Mouse (Mus musculus) urinary bladder, postnatal 36 days (tissue): ENCODE results near the gene Lpin2.

Experiments used
- DNase-seq, 2 experiments: peaks; one replicate each; pipeline ENCODE4 v3.0.0; 2022; ENCODE audit warnings: low spot score in 2 of 2, mixed read lengths in 1 of 2

The Lpin2 gene

GRCm38 (mm10) chr17:71230108-71230709, 47.8 kb downstream of the Lpin2 start:
- DNase-seq: no peak

- no peak for DNase-seq
Observed at GRCm38 (mm10) chr17:71231998-71232397, 49.6 kb downstream of the Lpin2 start.

- no peak for DNase-seq
Observed at GRCm38 (mm10) chr17:71233210-71233609, 50.9 kb downstream of the Lpin2 start.

GRCm38 (mm10) chr17:71234041-71234594, 51.8 kb downstream of the Lpin2 start:
- DNase-seq: no peak

DNA sequence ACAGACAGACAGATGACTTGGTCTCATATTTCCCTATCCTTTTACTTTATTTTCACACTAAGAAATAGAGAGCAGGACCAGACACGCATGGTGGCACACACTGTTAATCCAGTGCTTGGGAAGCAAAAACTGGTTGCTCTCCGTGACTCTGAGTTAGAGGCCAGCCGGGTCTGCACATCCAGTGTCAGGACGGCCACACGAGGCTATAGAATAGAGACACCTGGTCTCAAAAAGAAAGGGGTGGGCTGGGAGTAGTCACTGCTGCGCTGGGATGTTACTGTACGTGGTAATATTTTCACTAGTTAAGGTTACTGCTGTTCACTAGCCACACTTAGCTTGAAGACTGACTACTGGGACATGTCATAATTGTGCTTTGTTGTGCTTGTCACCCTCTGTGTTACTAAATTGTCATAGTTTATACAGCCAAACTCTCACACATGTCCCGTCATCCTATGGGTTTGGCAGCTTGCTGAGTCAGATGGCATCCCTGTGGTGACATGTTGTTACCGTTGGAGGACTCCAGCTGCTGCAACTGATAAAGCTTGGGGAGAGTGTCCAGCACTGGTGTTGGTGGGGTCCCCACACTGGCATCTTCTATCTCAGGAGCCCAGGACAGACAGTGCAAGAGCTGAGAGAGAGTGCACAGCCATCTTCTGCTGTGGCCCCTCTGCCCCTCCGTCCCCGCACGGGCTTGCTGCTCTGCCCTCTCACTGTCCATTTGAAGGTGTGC, 53.0 kb downstream of the Lpin2 start:
- DNase-seq: no peak

GRCm38 (mm10) chr17:71238494-71238893, 56.1 kb downstream of the Lpin2 start:
- DNase-seq: no peak

- no peak for DNase-seq
Observed at GRCm38 (mm10) chr17:71240811-71241210, 58.5 kb downstream of the Lpin2 start.

DNA sequence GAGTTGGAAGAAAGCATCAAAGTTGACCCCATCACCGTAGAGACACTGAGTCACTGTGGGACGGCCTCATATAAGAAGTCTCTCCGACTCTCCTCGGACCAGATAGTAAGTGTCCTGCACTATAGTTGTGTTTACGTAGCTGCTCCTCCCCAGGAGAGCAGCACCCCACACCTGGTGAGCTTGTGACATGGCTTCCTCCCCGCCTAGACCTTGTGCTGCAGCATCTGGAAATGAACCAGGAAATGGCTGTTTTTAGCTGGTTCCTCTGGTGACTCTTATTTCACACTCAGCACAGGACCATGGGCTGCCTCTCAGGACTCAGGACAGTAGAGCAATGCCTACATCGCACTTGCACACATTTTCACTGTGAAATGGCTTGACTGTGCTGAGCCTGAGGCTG, 60.3 kb downstream of the Lpin2 start:
- DNase-seq: no peak

DNA sequence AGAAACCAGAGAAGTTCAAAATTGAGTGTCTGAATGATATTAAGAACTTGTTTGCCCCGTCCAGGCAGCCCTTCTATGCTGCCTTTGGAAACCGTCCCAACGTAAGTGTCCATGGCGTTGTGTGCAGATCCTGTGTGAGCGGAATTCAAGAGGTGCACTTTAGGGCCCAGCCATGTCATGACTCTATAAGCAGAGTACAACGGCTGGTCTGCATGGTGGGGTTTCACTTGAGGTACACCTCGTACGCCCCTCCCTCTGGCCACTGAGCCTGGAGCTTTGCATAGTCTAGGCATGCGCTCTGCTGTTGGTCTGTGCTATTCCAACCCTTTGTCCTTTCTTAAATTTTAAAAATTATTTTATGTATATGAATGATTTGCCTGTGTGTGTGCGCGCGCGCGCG, 62.8 kb downstream of the Lpin2 start:
- no peak for DNase-seq

DNA sequence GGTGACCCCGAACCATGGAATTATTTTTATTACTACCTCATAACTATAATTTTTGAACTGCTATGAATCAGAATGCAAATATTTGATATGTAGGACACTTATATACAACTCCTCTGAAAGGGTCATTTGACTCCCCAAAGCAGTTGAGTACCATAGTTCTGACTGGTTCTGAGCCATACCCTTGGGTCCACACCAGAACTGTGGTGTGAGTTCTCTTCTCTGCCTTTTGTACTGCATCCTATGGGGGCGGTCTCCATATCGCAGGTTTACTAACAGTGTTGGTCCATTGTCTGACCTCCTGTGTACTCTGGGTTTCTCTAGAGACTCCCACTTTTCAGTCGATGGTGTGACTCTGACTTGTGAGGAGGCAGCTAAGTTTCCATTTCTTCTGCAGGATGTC, 63.7 kb downstream of the Lpin2 start:
- DNase-seq: no peak

- DNase-seq: no peak
Observed at GRCm38 (mm10) chr17:71248963-71249362, 66.6 kb downstream of the Lpin2 start.

GRCm38 (mm10) chr17:71250046-71250445, 67.7 kb downstream of the Lpin2 start:
- no peak for DNase-seq

DNA sequence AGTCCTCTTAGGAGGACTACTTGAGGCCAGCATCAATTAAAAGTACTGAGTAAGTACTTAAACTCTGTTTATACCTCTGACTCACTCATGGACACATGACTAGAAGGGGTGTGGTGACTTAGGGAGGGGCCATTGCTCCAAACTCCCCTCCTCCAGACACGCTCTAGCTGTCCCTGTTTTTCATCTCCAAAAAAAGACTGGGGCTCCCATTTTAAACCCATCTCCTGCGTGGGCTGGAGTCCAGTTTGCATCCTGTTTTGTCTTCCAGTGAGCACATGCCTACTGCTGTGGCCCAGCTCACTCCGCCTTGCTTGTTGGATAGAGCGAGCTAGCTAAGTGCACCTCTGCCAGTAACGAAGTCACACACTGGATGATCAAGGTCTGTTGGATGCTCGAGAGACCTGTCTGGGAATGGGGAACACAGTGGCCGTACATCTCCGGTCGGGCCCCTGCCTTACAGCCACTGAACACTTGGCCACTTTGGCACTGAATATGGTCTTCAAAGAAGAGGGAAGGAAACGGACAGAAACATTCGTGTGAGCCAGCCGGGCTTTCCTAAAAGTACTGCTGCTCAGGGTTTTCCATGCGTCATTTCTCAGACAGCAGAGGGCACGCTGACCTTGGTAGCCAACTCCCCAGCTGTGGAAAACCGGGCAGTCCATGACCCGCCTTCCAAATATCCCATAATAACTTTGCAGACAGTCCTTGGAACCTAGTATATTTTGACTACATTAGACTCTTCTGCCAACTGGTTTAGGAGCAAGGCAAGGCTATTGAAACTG, 68.7 kb downstream of the Lpin2 start:
- peak in 1 of 2 experiments; percentile 39 for DNase-seq

- no peak for DNase-seq
Observed at GRCm38 (mm10) chr17:71251601-71252001, 69.2 kb downstream of the Lpin2 start.

DNA sequence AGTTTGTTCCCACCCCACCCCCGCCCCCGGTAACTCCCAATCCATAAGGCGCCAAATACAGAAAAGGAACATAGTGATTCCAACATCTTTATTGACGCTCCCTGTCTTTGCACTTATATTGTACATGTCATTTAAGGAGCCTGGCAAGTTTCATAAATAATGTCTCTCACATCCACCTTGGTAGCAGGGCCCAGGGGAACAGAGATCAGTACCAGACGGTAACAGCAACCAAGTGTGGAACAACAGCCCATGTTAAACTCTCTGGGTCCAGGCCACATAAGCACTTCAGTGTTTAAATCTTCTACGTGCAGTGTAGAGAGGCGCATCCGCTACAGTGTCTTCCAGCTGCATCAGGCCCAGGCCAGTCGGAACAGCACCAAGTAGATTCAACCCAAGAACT, 69.7 kb downstream of the Lpin2 start:
- DNase-seq: no peak

- no peak for DNase-seq
Observed at GRCm38 (mm10) chr17:71253391-71253790, 71.0 kb downstream of the Lpin2 start.

- DNase-seq: no peak
Observed at GRCm38 (mm10) chr17:71254106-71254505, 71.7 kb downstream of the Lpin2 start.

DNA sequence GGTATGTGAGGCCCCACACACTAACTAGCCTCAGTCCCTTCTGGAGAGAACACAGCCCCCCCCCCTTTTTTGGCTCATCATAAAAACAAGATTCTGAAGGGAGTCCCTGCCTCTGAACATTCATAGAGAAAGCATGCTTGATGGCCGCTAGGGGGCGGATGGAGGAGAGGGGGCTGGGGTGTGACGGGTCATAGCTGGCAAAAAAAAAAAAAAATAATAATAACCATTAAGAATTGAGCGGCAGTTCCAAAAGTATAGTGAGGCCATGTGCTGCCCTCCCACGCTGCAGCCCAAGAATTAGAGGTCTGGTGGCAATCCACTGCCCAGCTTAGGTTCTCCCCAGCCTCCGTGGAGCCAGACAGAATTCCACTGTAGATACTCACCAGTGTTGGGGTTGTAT, 72.4 kb downstream of the Lpin2 start:
- DNase-seq: no peak

DNA sequence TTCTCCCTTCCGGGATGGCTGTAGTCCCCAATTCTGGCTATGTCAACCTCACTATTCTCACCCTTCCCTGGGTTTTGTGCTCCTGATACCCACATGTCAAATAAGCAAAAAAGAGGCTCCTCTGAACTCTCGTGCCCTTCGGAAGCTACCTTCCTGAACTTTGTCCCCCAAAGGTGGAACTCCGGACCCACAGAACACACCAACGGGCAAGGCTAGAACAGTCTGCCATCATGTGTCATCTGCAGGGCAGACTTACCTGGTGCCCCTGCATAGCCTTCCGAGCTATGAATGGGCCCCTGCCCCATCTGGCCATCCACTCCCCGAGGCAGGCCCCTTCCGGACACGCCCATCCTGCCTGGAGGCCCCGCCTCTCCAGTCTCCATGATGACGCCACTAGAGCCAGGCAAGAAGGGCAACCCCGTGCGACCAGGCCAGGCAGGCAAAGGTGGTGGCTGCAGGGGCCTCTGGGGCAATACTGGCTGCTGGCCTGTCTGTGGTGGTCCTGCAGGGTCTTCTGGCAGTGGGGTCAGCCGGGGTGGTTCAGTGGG, 73.8 kb downstream of the Lpin2 start:
- DNase-seq: no peak

- no peak for DNase-seq
Observed at GRCm38 (mm10) chr17:71256806-71257536, 74.6 kb downstream of the Lpin2 start.

DNA sequence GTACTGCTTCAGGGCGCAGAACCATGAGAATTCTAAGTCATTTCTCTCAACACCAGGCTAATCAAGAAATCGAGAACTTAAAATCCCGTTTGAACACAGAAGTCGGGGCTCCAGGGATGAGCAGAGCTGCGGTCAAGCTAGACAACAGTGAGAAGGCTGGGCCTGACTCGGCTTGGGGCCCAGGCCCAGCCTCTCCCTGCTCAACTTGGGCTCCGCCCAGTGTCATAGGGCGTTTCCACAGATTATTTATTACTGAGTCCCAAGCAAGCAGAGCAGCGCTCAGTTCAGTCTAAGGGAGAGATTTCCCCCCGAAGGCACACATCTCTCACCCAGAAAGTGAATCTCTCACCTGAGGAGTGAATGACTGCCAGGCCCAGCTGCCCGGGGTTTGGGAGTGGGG, 77.4 kb downstream of the Lpin2 start:
- peak; percentile 47 to 74 for DNase-seq

GRCm38 (mm10) chr17:71260658-71261057, 78.3 kb downstream of the Lpin2 start:
- DNase-seq: no peak
